Mouse (Mus musculus) adrenal gland, postnatal 25 days (tissue): ENCODE results near the gene Gpr65. TPM values are rescaled to one million over a fixed set of nuclear protein-coding genes. Genes with fewer than 3 reads are reported as not detected.
"Not testable (repeated sequence)": the region's sequence is repeated elsewhere in the genome, so short reads cannot be mapped to it uniquely, and the experiment has no call there.

Source experiments
- DNase-seq: peaks from one replicate; pipeline ENCODE4 v3.0.0; 2021; ENCODE audit warnings: mixed read lengths
- long read RNA-seq: library from polyadenylated mRNA; stranded (forward); transcript quantifications from one replicate; pipeline ENCODE4 v2.0.0, GENCODE M21; 2021
- total RNA-seq: library from RNA; stranded (reverse); gene quantifications from 2 replicates; pipeline ENCODE4 v1.2.3, GENCODE M21; 2021

The Gpr65 gene
- total RNA-seq = 0.43 and 0.82 TPM in 2 replicates
- long read RNA-seq = 0 reads

DNA sequence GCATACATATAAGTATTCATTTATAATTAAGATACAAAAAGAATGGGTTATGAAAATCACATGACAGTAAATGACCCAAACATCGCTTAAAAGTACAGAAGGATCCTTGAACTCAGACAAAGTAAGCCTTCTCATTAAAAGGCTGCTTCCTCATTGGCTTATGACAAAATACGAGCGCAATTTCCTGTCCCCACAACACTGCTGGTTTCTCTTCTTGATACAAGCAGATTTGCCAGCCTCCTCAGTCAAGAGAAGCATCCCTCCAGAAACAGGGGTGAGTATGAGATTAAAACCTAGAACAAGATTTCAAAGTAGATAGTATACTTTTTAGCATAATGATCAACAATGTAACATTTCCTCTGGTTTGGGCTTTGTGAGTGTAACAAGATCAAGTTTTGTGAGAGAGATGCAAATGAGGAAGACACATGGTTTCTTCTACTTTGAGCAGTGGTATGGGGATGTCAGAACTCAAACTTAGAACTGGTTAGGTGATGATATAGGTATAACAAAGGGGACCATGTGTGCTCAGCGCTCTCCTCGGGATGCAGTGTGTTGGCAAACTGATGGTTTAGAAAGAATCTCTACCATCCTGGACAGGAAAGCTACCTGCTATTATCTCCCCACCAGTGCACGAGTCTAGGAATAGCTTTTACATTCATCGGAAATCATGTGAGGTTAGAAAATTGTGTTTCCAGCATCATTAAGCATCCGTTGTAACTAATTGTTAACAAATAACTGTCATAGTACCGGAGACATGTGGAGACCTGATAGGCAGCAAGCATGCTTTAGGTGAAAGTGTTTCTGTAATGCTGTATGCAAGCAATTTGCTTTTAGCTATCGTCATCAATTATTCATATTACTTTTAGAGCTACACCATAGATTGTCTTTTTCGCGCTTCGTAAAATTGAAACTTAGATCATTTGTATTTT is at the start of gene Gpr65:
Gene Gpr65 (plus strand): TSS at position 195 of the 929 bp plus-strand sequence.
- DNase-seq = no peak

GRCm38 (mm10) chr12:98223286-98223685 is 45.1 kb upstream of the Gpr65 start:
- no peak for DNase-seq

DNA sequence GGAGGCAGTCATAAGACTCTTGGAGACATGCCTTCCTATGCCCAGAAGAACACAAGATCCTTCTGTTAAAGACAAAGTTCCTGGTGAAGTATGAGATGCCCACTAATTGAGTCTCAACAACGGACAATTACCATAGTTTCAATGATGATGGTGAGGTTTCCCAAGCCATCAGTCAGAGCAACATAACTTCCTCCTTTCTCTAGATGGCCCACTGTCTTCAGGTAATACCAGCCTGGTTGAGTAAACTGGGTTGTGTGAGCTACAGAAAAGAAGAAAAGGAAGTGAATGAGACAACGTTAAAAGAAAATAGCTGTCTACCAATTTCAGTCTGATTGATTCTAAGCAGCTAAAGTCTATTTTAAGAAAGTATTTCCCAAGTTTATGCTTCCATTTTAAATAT is 41.4 kb upstream of the Gpr65 start:
- DNase-seq = no peak

- DNase-seq = not testable (repeated sequence)
Observed at GRCm38 (mm10) chr12:98238478-98238877, 30.0 kb upstream of the Gpr65 start.

GRCm38 (mm10) chr12:98244161-98244560 is 24.3 kb upstream of the Gpr65 start:
- DNase-seq = no peak

DNA sequence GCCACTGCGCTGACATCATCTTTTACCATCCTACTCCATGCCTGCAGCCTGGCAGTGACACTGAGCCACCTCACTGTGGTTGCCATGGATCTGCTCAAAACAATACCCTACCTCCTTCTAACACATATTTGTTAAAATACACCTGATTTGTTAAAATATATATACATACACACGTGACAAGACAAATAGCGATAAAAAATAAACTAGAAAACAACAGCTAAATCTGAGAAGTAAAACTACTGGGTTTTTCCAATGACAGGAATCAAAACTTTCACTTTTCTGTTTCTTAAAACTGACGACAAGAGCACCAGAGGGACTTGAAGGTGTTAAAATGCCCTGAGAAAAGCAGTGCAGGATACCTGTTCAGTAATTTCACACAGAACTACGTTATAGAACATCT is 23.6 kb upstream of the Gpr65 start:
- DNase-seq = no peak

GRCm38 (mm10) chr12:98246835-98247234 is 21.6 kb upstream of the Gpr65 start:
- no peak for DNase-seq

GRCm38 (mm10) chr12:98249671-98250070 is 18.8 kb upstream of the Gpr65 start:
- no peak for DNase-seq

- no peak for DNase-seq
Observed at GRCm38 (mm10) chr12:98250327-98250726, 18.1 kb upstream of the Gpr65 start.

DNA sequence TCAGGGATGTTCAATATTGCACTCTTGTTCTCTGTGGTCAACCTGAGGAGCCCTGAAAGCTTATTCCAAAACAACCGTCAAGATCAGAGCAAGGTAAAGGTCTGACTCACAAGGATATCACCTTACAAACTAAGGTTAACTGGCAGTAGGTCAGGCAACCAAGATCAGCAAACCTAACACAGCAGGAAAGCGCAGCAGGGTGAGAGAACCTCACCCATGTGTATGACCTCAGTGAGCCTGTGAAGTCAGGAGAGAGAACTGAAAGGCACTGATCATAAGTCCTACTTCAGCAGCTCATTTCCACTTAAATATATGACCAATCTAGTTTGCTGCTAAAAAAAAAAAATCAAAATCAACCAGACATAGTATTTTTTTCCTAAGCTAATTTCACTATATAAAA is 16.0 kb upstream of the Gpr65 start:
- no peak for DNase-seq

- no peak for DNase-seq
Observed at GRCm38 (mm10) chr12:98255373-98255995, 13.0 kb upstream of the Gpr65 start.

DNA sequence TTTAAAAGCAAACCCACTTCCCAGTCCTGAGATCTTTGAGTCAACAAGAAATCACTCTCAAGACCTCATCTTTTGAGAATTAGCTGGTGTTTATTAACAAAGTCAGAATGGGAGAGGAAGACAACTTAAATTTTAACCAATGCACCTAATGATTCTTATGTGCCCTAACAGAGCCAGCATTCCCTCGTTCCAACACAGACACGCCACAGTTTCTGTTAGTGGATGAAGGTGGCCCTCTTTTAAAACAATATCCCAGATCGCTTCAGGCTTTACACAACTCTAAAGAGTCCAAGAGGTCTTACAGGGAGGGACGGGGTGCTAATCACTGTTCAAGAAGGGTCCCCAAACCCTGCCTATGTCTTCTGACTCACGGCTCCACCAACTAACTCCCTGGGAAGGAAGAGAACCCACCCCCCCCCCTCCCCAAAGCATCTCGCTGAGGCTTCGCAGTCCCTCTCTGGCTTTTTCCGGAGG is 10.0 kb upstream of the Gpr65 start:
- no peak for DNase-seq

GRCm38 (mm10) chr12:98258845-98259517 is 9.5 kb upstream of the Gpr65 start, which contains the start of gene Galc:
TSS of gene Galc (minus strand) at chr12:98259459.
- DNase-seq = peak; percentile 90

DNA sequence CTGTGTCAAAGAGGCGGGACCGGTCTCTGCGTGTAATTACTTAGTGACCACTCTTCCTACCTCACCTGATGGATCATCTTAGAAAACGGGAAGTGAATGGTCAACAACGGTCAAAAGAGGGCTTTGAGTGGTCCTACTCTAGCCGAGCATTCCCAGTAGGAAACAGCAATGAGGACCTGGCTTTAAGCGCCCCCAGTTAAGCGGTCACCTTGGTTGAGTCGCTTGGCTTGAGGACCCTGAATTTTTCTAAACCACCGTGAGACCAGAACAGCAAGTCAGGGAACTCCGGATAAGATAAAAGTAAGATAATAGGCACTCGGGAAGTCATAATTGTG is 8.9 kb upstream of the Gpr65 start:
- DNase-seq = no peak

- DNase-seq = no peak
Observed at GRCm38 (mm10) chr12:98265697-98266096, 2.7 kb upstream of the Gpr65 start.

DNA sequence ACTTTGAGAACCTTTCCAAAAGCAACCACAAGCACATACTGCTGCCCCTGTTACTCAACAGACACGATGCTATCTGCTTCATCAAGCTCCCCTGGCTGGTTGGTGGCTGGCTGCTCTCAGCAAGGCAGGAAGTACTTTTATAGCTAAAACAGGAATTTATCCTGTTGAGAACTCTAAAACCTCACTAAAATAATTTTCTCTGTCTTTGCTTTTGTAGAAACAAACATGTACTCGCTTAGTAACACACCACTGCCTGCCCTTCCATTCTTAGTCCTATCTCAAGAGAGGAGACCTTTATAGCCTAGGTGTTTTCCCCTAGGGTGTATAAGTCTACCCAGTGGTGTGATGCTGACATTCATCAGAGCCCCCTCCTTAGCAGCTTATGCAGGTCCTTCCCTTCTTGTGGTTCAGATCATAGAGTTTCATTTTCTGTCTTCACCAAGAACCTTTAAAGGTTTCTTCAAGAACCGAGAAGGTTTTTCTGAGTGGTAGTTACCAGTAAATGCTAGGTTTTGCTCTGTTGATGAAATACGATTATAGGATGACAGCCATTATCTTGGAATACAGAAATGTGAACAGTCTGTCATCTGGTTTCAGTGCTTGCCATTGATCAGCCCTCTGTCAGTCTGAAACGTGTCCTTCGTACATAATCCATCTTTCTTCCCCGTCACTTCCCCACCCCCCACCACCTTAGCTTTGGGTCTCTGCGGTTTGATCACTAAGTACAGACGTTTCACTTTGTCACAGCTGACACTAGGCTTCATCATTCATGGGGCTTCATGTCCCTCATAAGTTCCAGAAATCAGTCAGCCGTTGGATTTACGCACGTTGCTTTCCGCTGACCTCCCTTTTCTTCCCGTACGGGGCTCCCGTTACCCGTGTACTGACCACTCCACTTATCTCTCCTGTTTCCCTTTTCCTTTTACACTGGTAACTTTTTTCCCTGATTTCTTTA is 1.6 kb downstream of the Gpr65 start:
- no peak for DNase-seq

GRCm38 (mm10) chr12:98270810-98271566 is 2.6 kb downstream of the Gpr65 start:
- no peak for DNase-seq

DNA sequence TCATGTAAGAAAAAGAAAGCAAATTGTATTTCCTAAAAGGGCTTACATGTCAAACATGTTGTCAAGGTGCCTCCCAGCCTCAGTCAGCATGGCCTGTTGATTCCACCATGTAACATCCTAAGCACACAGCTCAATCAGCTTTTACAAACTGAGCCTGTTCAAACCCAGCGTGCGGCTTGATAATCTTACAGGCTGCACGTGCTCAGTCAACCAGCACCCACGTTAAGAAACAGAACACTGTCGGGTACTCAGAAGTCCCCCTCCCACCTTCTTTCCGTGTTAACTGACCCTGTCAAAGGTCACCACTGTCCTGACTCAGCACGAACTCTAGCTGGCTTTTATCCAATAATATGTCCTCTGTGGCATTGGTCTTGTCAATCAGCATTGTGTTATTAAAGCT is 4.0 kb downstream of the Gpr65 start:
- DNase-seq = no peak

GRCm38 (mm10) chr12:98280530-98280929 is 12.1 kb downstream of the Gpr65 start:
- peak; percentile 58 for DNase-seq

DNA sequence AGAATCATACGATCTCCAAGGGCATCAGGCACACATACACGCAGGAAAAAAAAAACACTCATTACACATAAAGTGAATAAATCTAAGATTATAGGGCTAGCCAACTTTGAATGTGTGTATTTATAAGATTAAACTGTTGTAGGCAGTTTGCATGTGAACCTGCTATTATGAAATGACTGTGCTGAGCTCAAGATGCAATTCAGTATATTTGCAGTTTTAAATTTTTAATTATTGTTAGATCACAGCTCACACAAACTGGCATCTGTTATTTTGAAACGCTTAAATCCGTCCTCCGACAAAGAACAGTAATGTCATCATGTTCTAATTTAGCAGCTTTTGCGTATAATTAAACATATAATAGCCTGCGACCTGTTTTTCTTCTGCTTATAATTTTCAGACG is 12.6 kb downstream of the Gpr65 start:
- no peak for DNase-seq
